Mouse (Mus musculus): ENCODE results near the gene Ankfy1.
"Not testable (repeated sequence)": the region's sequence is repeated elsewhere in the genome, so short reads cannot be mapped to it uniquely, and the experiment has no call there.

Gene Ankfy1

GRCm38 (mm10) chr11:72689551-72690510, at the start of gene Ankfy1:
TSS of gene Ankfy1 (plus strand) at chr11:72690006.
- peak; percentile 98 to 99 for DNase-seq

DNA sequence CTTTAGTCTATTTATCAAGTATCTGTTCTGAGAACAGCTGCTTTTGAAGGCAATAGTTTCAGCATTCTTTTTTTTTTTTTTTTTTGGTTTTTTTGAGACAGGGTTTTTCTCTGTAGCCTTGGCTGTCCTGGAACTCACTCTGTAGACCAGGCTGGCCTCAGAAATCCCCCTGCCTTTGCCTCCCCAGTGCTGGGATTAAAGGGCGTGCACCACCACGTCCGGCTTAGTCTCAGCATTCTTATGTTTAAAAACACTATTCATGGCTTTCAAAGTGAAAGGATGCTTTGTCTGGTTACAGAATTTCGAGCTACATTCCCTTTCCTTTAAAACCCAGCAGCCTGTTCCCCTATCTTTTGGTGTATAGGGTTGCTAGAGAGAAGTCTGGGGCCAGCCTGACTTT, 47.1 kb upstream of the Ankfy1 start:
- no peak for DNase-seq

- DNase-seq: peak; percentile 25 to 30
Measured at GRCm38 (mm10) chr11:72645386-72645785, 44.4 kb upstream of the Ankfy1 start.

- no peak for DNase-seq
Measured at GRCm38 (mm10) chr11:72650347-72650746, 39.5 kb upstream of the Ankfy1 start.

DNA sequence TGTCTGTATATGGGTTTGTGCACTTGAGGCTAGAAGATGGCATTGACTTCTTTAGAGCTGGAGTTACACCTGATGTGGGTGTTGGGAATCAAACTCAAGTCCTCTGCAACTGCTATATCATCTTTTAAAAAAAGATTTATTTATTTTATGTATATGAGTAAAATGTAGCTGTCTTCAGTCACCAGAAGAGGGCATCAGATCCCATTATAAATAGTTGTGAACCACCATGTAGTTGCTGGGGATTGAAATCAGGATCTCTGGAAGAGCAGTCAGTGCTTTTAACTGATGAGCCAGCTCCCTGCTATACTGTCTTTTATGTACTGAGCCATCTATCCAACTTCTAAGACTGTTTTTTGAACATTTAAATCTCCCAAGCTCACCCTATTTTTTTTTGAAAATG, 29.9 kb upstream of the Ankfy1 start:
- DNase-seq: no peak

GRCm38 (mm10) chr11:72660359-72660758, 29.4 kb upstream of the Ankfy1 start:
- DNase-seq: no peak

DNA sequence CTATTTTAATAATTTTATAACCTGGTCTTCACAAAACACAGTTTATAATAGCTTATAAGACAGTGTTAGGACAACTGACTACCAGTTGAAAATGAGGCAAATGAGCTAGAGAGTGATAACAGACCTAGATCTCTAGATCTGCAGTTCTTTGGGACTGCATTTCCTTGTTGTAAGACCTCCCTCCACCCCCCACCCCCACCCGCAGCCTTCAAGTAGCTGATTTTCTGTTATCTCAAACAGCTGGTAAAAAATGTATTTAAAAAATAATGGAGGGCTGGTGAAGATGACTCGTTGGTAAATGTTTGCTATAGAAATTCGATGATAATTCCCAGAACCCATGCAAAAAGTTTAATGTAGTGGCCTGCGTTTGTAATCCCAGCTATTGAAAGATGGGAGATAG, 25.2 kb upstream of the Ankfy1 start:
- no peak for DNase-seq

DNA sequence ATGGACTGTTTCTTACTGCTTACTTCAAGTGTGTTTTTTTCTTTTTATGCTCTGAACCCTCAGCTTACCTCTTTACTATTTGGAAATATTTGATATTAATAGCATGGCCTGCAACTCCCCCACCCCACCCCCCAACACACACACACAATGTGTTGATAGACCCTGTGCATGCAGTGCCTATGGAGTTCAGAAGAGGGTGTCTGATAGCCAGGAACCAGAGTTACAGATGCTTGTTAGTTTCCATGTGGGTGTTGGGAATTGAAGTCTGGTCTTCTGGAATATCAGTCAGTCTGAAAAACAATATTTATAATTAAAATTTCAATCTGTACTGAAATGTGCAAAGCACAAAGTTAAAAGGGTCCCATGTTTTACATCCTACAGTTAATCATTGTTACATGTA, 19.2 kb upstream of the Ankfy1 start:
- no peak for DNase-seq

- DNase-seq: no peak
Measured at GRCm38 (mm10) chr11:72671294-72671988, 18.4 kb upstream of the Ankfy1 start.

DNA sequence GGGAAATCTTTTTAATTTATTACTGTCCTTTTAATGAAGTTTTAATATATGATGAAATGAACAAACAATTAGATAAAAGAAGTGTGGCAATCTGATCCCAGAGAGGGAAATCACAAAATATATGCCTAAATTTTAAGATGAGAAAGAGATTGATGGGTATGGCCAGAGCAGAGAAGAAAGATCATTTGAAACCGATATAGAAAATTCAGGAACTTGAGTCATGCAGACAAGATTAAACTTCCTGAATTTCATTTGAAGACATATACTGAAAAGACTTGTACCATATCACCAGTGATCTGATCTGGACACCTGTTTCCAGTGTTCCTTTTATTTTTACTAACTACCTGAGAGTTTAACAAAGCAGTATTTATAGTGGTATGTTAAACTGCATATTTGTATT, 17.4 kb upstream of the Ankfy1 start:
- no peak for DNase-seq

DNA sequence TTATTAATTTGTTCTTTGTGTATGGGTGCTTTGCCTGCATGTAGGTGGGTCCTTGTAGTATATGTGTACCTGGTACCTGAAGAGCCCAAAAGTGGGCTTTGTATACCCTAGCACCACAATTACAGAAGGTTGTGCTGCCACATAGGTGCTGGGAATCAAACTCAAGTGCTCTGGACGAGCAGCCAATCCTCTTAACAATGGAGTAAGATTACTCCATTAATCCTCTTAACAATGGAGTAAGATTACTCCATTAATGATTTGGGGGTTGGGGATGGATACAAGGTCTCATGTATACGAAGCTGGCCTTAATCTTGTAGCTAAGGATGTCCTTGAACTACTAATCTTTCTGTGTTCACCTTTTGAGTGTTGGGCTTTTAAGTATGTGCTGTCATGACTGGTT, 14.5 kb upstream of the Ankfy1 start:
- DNase-seq: no peak

GRCm38 (mm10) chr11:72680726-72681125, 9.1 kb upstream of the Ankfy1 start:
- no peak for DNase-seq

GRCm38 (mm10) chr11:72683402-72683801, 6.4 kb upstream of the Ankfy1 start:
- no peak for DNase-seq

DNA sequence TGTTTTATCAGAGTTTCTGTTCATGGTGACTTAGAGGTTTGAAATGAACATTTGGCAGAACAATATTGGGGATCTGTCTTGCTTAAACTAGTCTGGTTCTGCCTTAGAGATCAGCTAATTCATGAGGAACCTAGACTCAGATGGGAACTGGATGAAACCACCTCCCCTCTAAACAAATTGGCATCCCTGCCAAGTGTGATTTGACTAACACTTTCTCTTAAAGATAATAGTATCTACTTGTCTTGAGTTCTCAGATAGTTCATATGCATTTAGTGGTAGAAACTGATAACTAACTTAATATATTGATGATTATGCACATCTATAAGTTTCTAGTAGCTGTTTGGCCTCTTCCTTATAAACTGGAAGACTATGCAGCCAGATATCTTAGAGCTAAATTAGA, 3.1 kb upstream of the Ankfy1 start:
- no peak for DNase-seq

GRCm38 (mm10) chr11:72688242-72688641, 1.6 kb upstream of the Ankfy1 start:
- peak; percentile 14 to 32 for DNase-seq

- DNase-seq: no peak
Measured at GRCm38 (mm10) chr11:72689115-72689514, 691 bp upstream of the Ankfy1 start.

DNA sequence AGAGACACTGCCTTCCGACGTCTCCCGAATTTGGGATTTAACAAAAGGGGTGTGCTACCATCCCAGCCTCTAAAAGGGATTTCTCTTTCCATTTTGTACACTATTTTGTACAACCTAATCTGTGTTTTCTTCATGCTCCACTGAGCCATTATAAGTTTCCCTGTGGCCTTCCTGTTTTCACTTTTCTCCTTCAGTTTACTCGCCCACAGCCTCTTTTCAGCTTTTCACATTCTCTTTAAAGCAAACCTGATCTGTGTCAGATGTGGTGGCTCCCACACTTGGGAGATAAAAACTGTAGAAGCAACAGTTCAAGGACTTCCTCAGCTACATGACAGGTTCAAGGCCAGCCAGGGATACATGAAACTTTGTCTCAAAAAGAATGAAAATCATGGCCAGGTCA, 2.5 kb downstream of the Ankfy1 start:
- DNase-seq: no peak

- no peak for DNase-seq
Measured at GRCm38 (mm10) chr11:72695025-72695424, 5.2 kb downstream of the Ankfy1 start.

DNA sequence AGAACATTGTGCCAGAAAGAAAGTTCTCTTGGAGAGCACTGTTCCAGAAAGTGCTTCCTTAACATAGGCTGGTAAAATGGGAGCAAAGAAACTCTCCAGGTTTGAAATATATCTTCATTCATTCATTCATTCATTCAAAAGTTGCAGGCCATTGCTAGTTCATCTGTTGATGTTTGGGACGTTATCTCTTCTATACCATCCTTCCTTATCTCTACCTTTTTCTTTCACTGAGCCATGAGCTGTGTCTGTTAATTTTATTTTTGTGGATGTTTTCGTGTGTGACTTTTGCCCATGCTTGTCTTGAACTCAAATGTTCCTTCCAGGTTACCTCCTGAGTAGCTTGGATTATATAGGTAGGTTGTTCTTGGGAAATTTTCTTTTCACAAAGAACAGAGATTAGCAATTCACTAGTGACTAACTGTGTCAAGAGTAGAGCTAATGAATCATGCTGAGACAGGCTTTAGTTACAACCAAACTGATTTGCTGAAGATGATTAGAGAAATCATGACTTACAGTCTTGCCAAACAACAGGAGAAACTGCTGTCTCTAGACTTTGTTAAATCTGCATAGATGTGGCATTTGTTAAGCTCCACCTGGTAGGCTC, 6.7 kb downstream of the Ankfy1 start:
- DNase-seq: no peak

GRCm38 (mm10) chr11:72697323-72697722, 7.5 kb downstream of the Ankfy1 start:
- DNase-seq: no peak

- not testable (repeated sequence) for DNase-seq
Measured at GRCm38 (mm10) chr11:72705111-72705510, 15.3 kb downstream of the Ankfy1 start.

DNA sequence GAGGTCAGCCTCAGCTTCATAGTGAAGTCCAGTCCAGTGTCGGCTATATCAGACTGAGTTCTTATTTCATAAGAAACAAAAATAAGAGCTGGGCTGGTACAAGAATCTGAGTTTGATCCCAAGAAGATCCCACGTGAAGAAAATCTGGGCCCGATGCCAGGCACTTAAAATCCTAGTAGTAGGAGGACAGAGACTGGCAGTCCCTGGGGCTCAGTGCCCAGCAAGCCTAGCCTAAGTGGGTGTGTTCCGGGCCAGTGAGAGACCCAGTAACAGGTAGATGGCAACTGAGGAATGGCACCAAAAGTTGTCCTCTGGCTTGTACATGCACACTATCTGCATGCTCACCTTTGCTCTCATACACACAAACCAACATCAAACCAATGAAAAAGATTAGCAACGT, 22.9 kb downstream of the Ankfy1 start:
- peak in 1 of 2 experiments; percentile 53 for DNase-seq

- no peak for DNase-seq
Measured at GRCm38 (mm10) chr11:72718161-72718560, 28.4 kb downstream of the Ankfy1 start.

DNA sequence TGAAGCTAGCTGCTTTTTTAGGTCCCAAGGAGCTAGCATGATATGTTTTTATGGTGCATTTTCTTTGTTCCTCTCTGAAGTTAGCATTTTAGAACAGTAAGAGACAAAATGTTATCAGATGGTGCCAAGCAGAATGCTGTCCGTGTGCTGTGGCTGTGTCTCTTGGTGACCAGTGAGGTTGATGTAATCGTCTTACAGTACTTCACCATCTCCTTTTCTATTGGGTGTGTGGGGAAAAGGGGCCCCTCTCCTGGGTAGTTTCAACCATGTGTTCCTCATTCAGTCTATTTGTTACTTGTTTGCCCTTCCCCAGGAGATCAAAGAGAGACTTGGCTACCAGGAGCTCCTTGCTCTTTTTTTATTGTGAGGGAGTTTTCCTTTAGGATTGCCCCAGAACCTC, 33.4 kb downstream of the Ankfy1 start:
- no peak for DNase-seq
